Mouse (Mus musculus) lung, adult 2 months (tissue): ENCODE measurements around the gene Sap18. TPM values are rescaled to one million over a fixed set of nuclear protein-coding genes. Genes with fewer than 3 reads are reported as not detected.

ENCODE experiments used
- DNase-seq: peaks from one replicate; pipeline ENCODE4 v3.0.0; 2022
- H3K4me1 ChIP-seq: fragments of 200-500 bp; 2 replicates; pipeline ENCODE4 v1.6.1; 2011; ENCODE audit warnings: low read length; ENCODE audit not compliant: control insufficient read depth, insufficient read depth
- H3K4me3 ChIP-seq: fragments of 200-500 bp; replicated peaks from 2 replicates; pipeline ENCODE3; 2011; ENCODE audit warnings: low read depth, mild to moderate bottlenecking, control low read depth, low read length; ENCODE audit errors: extremely low read depth
- CTCF ChIP-seq: fragments of 200-500 bp; IDR thresholded peaks from 2 replicates; pipeline ENCODE4 v1.5.1; 2011; ENCODE audit warnings: mild to moderate bottlenecking, low read length, control low read depth; ENCODE audit not compliant: insufficient read depth
- POLR2A ChIP-seq: fragments of 200-500 bp; IDR thresholded peaks from 2 replicates; pipeline ENCODE4 v1.6.1; 2011; ENCODE audit warnings: low read depth, mild to moderate bottlenecking, control low read depth, low read length, borderline replicate concordance; ENCODE audit errors: extremely low read depth
- WGBS: fragments of 180-500 bp; shearing (Covaris S2); methylation state at CpG from one replicate; pipeline ENCODE4 v1.1.7; 2018; 5-methylcytosine and 5-hydroxymethylcytosine counted together
- polyA plus RNA-seq: library from polyadenylated mRNA; depleted of rRNA; stranded (reverse); fragments of >200 nt; gene quantifications from 2 replicates; pipeline ENCODE4 v1.2.3, GENCODE M21; 2012

Sap18 gene
- polyA plus RNA-seq, 1 experiment = 5.3 TPM

DNA sequence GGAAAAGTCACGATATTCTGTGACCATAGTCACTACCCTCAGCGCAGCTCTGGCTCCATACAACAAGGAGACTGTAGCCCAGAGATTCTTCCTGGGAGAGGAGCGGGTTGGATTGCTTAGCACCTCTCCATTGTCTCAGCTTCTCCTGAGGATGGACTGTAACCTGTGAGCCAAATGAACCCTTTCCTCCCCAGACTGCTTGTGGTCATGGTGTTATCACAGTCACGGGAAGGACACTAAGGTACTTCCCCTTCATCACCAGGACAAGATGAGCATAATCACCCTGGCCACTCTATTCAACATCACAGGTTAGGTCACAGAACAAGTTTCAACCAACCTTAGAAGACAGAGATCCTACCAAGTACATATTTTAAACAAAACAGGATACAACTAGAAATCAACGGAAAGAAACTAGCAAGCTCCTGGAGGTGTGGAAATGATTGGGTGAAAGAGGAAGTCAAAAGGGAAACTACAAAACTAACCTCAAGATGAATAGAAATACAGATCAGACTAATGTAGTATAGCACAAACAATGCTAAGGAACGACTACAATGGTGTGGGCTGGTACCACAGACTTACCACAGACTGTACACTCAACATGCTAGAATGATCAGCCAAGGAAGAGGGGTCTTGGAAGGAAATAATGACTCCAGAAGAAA is 25.7 kb upstream of the Sap18 start:
- Histone ChIP-seq H3K4me1 (peaks cover 3% of the 10 kb centered on the region; the same call in 1 of the 2 replicates), H3K4me3 (no peak overlapping the region)
- TF ChIP-seq CTCF = no peak
- TF ChIP-seq POLR2A = no peak
- DNase-seq = no peak
- WGBS = 62% methylated on average over 6 of the region's 6 CpGs

DNA sequence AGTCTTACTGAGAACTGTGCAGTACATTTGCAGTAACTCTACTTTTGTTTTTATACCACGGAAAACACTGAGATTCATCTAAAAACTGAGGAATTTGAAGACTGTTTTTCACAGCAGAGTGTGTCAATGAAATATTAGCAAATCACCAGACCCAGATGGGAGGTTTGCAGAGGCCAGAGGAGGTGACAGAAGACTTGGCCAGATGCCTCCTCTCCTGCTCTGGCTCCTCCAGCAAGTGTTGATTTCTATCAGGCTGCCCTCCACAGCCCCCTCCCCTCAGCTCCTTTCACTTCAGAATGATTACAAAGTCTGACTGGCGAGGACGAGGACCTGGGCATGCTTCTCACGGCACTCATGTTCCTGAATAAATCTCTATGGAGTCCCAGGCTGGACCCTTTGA is 10.6 kb upstream of the Sap18 start:
- WGBS = 51% methylated on average over 4 of the region's 4 CpGs
- TF ChIP-seq POLR2A = no peak
- TF ChIP-seq CTCF = no peak
- Histone ChIP-seq H3K4me1 (no peaks in the 10 kb centered on the region), H3K4me3 (no peak overlapping the region)
- no peak for DNase-seq

DNA sequence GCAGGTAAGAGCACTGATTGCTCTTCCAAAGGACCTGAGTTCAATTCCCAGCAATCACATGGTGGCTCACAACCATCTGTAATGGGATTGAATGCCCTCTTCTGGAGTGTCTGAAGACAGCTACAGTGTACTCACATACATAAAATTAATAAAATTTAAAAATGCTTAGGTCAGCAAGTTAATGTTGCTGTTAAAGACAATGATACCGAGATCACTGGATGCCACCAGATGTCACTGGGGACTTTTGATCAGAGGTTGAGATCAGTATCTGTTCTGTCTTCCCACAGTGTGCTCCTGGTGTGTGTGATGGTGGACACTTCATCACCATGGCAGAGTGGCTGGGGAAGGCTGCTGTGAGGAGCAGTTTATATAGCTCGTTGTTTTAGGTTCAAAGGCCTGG is 8.7 kb upstream of the Sap18 start:
- DNase-seq = no peak
- WGBS = 69% methylated on average over 2 of the region's 2 CpGs
- Histone ChIP-seq H3K4me1 (no peaks in the 10 kb centered on the region), H3K4me3 (no peak overlapping the region)
- TF ChIP-seq POLR2A = no peak

DNA sequence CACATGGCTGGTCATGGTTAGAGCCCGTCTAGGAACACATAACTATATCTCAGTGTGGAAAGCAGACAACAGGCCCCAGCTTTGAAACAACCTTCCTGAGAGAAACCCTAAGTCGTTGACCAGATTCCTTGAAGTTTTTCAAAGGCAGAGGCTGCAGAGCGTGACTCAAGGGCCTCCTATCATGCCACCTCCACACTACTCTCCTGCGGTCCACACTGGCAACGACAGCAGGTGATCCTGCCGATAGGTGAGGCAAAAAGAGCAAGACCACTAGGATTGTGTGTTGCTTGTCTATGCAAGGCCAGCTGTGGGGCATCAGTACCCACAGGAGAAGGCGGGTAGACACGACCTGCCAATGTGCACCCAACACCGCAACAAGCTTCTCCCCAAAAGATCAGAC is 8.2 kb upstream of the Sap18 start:
- Histone ChIP-seq H3K4me1 (no peaks in the 10 kb centered on the region), H3K4me3 (no peak overlapping the region)
- no peak for DNase-seq
- TF ChIP-seq POLR2A (no peak), CTCF (no peak)
- WGBS = 89% methylated on average over 9 of the region's 9 CpGs

DNA sequence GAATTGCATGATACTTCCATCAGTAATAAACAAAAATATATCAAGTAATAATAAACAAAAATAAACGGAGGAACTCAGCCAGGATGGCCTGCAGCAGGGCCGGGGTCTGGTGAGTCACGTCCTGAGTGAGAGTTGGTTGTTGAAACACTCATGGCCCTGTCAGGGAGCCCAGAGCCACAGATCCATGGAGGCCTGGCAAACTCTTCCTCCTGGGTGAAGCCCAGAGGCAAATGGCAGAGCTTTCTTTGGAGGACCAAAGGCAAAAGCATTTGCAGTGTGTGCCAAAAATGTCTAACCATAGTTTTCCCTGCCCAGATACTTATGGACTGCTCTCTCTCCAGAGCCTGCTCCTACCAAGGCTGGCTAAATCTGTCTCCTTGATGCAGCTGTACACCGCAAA is 6.8 kb upstream of the Sap18 start:
- TF ChIP-seq POLR2A (no peak), CTCF (no peak)
- Histone ChIP-seq H3K4me3 (no peak overlapping the region), H3K4me1 (no peaks in the 10 kb centered on the region)
- DNase-seq = no peak
- WGBS = 56% methylated on average over 4 of the region's 4 CpGs

DNA sequence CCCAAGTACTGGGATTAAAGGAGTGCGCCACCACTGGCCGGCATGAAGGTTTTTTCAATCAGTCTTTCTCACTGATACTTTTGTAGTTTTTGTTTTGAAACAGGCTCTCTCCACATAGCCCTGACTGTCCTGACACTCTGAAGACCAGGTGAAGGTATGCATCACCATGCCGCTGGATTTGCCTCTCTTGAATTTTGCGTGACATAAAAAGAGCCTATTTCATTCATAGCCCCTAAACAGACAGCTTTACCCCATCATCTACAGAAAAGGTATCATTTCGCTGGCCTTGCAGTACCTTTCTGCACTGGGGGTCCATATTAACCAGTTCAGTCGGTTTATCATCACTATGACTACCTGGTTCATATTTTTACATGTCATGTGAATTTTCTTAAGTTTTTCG is 429 bp upstream of the Sap18 start:
- no peak for TF ChIP-seq CTCF
- no peak for TF ChIP-seq POLR2A
- DNase-seq = peak; percentile 19
- 13% methylated on average over 7 of the region's 7 CpGs for WGBS
- Histone ChIP-seq H3K4me1 (peaks cover 12% of the 10 kb centered on the region), H3K4me3 (peak overlapping the region; percentile 84)

DNA sequence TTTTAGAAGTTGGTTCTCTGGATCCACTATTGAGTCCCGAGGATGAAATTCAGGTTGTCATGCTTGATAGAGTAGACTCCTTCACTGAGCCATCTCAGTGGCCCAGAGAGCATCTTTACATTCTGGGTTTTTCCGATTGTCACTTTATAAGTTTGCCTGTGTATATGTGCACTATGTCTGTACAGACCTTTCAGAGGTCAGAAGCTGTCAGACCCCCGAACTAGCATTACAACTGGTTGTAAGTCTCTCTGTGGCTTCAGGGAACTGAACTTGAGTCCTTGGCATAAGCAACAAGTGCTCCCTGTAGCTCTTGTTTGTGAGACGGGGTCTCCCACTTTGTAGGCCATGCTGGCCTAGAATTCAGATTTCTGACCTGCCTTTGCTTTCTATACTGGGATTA is 5.8 kb downstream of the Sap18 start:
- Histone ChIP-seq H3K4me1 (peaks cover 9% of the 10 kb centered on the region), H3K4me3 (no peak overlapping the region)
- TF ChIP-seq POLR2A (no peak), CTCF (no peak)
- no peak for DNase-seq
- WGBS = 86% methylated on average over 4 of the region's 4 CpGs

DNA sequence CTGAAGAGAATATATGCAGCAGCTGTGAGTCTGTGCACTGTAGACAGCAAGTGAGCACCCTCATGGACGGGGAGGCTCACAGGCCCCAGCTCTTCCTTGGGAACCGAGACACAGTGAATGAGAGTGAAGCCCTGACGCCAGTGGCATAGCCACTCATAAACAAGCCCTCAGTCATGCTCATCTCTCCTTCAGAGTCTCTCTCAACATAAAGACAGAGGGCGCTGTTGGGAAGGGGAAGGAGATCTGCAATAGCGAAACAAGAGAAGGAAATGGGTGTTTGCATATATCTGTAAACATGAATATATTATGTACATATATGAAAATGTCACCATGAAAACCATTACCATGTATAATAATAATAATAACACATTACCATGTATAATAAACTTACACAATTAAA is 10.6 kb downstream of the Sap18 start:
- Histone ChIP-seq H3K4me1 (no peaks in the 10 kb centered on the region; the same call in 1 of the 2 replicates), H3K4me3 (no peak overlapping the region)
- TF ChIP-seq CTCF = no peak
- no peak for TF ChIP-seq POLR2A
- 43% methylated on average over 5 of the region's 5 CpGs for WGBS
- no peak for DNase-seq

DNA sequence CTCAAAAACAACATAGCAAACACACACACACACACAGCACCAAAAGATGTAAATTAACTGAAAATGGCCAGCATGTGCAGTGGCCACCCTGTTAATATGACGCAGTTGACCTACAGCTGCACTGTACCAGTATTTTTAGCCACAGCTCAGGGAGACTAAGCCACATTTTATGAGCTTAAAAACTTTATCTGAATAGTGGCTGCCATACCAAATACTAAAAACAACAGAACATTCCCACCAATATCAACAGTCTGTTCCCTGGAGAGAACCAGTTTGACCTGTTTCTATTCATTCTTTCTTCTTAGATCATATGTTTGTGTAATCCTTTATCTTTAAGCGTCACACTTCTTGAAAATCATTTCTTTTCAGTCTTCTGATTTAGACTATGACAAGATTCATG is 12.9 kb downstream of the Sap18 start:
- TF ChIP-seq POLR2A (no peak), CTCF (no peak)
- no peaks in the 10 kb centered on the region; the same call in 1 of the 2 replicates for H3K4me1 ChIP-seq
- 79% methylated on average over 2 of the region's 2 CpGs for WGBS
- no peak overlapping the region for H3K4me3 ChIP-seq
- DNase-seq = no peak

DNA sequence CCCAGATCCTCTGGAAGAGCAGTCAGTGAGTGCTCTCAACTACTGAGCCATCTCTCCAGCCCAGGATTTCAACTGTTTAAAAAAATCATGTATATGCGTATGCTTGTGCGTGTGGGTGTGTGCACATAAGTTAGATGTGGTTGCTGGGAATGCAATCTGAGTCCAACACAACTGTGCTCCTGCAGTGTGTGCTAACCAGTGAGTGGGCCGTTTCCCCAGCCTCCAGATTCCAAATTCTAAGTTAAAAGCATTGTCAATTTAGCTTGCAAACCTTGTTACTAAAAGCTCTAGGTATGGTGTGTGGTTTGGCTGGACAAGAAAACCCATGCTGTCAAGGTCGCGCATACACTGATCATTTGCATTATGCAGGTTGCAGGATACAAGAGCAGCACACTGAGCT is 13.9 kb downstream of the Sap18 start:
- TF ChIP-seq CTCF = no peak
- no peak for TF ChIP-seq POLR2A
- 97% methylated on average over 5 of the region's 5 CpGs for WGBS
- H3K4me3 ChIP-seq = no peak overlapping the region
- no peaks in the 10 kb centered on the region; the same call in 1 of the 2 replicates for H3K4me1 ChIP-seq
- DNase-seq = no peak
